Mouse (Mus musculus) urinary bladder, postnatal 25 days (tissue): Measurements from ENCODE around the gene Ackr3.

Experiments used
- DNase-seq: peaks from one replicate; pipeline ENCODE4 v3.0.0; 2022; ENCODE audit warnings: low spot score

The Ackr3 gene

GRCm38 (mm10) chr1:90230611-90231010 is 26.8 kb downstream of the Ackr3 start:
- no peak for DNase-seq

GRCm38 (mm10) chr1:90231591-90232490 is 28.1 kb downstream of the Ackr3 start:
- DNase-seq = no peak

GRCm38 (mm10) chr1:90232491-90232885 is 28.7 kb downstream of the Ackr3 start:
- no peak for DNase-seq

- DNase-seq = peak; percentile 52
These were observed 30.9 kb downstream of the Ackr3 start for GRCm38 (mm10) chr1:90234620-90235054.

GRCm38 (mm10) chr1:90236640-90237039 is 32.9 kb downstream of the Ackr3 start:
- DNase-seq = no peak

- DNase-seq = no peak
These were observed 34.5 kb downstream of the Ackr3 start for GRCm38 (mm10) chr1:90238095-90238888.

- DNase-seq = no peak
These were observed 35.8 kb downstream of the Ackr3 start for GRCm38 (mm10) chr1:90239336-90240225.

- DNase-seq = no peak
These were observed 36.5 kb downstream of the Ackr3 start for GRCm38 (mm10) chr1:90240287-90240686.

GRCm38 (mm10) chr1:90242444-90242989 is 38.7 kb downstream of the Ackr3 start:
- DNase-seq = no peak

- DNase-seq = no peak
These were observed 40.8 kb downstream of the Ackr3 start for GRCm38 (mm10) chr1:90244537-90244936.

- no peak for DNase-seq
These were observed 41.8 kb downstream of the Ackr3 start for GRCm38 (mm10) chr1:90245533-90245932.

- no peak for DNase-seq
These were observed 42.3 kb downstream of the Ackr3 start for GRCm38 (mm10) chr1:90246035-90246434.

GRCm38 (mm10) chr1:90246800-90247199 is 43.0 kb downstream of the Ackr3 start:
- DNase-seq = no peak

GRCm38 (mm10) chr1:90247234-90247633 is 43.5 kb downstream of the Ackr3 start:
- no peak for DNase-seq

- no peak for DNase-seq
These were observed 44.2 kb downstream of the Ackr3 start for GRCm38 (mm10) chr1:90247756-90248541.

- no peak for DNase-seq
These were observed 45.4 kb downstream of the Ackr3 start for GRCm38 (mm10) chr1:90248966-90249735.

GRCm38 (mm10) chr1:90250419-90250818 is 46.6 kb downstream of the Ackr3 start:
- no peak for DNase-seq

GRCm38 (mm10) chr1:90251156-90251555 is 47.4 kb downstream of the Ackr3 start:
- no peak for DNase-seq

- no peak for DNase-seq
These were observed 49.7 kb downstream of the Ackr3 start for GRCm38 (mm10) chr1:90253465-90253864.
